Mouse (Mus musculus) forebrain, embryonic 16.5 days (tissue): ENCODE measurements around the gene C3ar1. TPM values are rescaled to one million over a fixed set of nuclear protein-coding genes. Genes with fewer than 3 reads are reported as not detected.

Experiments
- ATAC-seq: fragments of 200-750 bp; cut with Nextera tagmentation; 2 replicates; pipeline ENCODE4 v1.8.0; 2017; ENCODE audit warnings: mild to moderate bottlenecking, moderate library complexity
- H3K27ac ChIP-seq: fragments of 300-500 bp; sonication (generic); 2 replicates; pipeline ENCODE4 v1.5.1; 2014; ENCODE audit warnings: low read length, control low read depth
- H3K27me3 ChIP-seq: fragments of 300-500 bp; sonication (generic); replicated peaks from 2 replicates; pipeline ENCODE4 v1.6.1; 2014; ENCODE audit warnings: low read length; ENCODE audit not compliant: control insufficient read depth, insufficient read depth
- H3K36me3 ChIP-seq: fragments of 300-500 bp; sonication (generic); 2 replicates; pipeline ENCODE4 v1.6.1; 2014; ENCODE audit not compliant: control insufficient read depth, insufficient read depth
- H3K4me1 ChIP-seq: fragments of 300-500 bp; sonication (generic); replicated peaks from 2 replicates; pipeline ENCODE4 v1.6.1; 2014; ENCODE audit warnings: low read length; ENCODE audit not compliant: control insufficient read depth, insufficient read depth
- H3K4me2 ChIP-seq: fragments of 300-500 bp; sonication (generic); 2 replicates; pipeline ENCODE4 v1.6.1; 2014; ENCODE audit warnings: mild to moderate bottlenecking, low read length, control low read depth
- H3K4me3 ChIP-seq: fragments of 300-500 bp; sonication (generic); replicated peaks from 2 replicates; pipeline ENCODE4 v1.5.1; 2014; ENCODE audit warnings: mild to moderate bottlenecking, low read length, control low read depth
- H3K9ac ChIP-seq: fragments of 300-500 bp; sonication (generic); replicated peaks from 2 replicates; pipeline ENCODE4 v1.6.1; 2014; ENCODE audit warnings: low read depth, low read length, control low read depth
- H3K9me3 ChIP-seq: fragments of 300-500 bp; sonication (generic); 2 replicates; pipeline ENCODE4 v1.6.1; 2016; ENCODE audit warnings: low read length; ENCODE audit not compliant: control insufficient read depth
- WGBS: fragments of 180-500 bp; shearing (Covaris S2); extraction: QIAGEN DNeasy Blood & Tissue Kit; methylation state at CpG from one replicate; pipeline ENCODE4 v1.1.7; 2014; 5-methylcytosine and 5-hydroxymethylcytosine counted together
- polyA plus RNA-seq: library from polyadenylated mRNA; unstranded; fragments of >200 nt; fragmentation: Nextera tagmentation; extraction: Ambion mirVana; gene quantifications from 2 replicates; pipeline ENCODE4 v1.2.1, GENCODE M21; 2015

Gene C3ar1
- polyA plus RNA-seq = 1.0 and 1.8 TPM in 2 replicates

DNA sequence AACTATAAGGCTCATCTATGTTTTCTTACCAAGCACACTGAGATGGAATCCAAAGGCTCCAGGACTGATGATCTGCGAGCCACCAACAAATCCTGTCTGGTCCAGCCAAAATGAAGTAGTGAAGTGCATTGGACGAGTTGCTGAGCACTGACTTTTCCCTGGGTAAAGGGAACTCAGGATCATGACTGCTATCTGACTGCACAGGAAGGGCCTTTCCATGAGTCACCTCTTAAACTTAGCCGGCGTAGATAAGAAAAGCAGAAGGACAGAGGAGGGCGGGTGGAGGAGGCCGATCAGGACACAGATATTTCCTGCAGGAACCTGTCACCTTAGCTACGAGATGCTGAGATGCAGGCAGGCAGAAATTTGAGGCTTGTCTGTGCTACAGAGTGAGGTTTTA, at the start of gene C3ar1:
TSS of gene C3ar1 (minus strand) at position 207 of the 400 bp plus-strand sequence.
- no peak for ATAC-seq

DNA sequence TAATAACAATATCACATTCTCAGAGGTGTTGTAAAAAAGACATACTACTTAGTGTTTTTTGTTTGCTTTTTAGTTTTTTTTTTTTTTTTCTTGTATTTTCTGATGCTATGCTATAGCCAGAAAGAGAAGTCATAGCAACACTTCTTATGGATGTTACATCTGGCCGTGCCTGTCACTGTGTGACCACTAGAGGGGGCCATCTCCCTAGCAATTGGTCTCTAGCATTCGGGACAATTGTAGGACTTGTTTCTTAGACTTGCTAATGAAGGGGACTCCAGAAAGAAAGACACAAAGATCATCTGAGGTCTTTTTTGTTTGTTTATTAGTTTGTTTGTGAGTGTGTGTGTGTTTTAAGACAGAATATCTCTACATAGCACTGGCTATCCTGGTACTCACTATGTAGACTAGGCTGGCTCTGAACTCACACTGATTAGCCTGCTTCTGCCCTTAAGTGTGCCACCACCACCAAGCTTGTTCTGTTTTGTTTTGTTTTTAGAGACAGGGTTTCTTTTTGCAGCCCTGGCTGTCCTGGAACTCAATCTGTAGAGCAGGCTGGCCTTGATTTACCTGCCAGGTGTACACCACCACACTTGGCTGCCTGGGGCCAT, 36.6 kb upstream of the C3ar1 start:
- peak; percentile 66; the same call in 1 of the 2 replicates for ATAC-seq
- Histone ChIP-seq H3K4me3 (no peak overlapping the region), H3K27me3 (no peaks in the 10 kb centered on the region), H3K4me2 (no peak overlapping the region), H3K4me1 (no peaks in the 10 kb centered on the region), H3K9me3 (no peaks in the 10 kb centered on the region), H3K9ac (no peak overlapping the region), H3K27ac (no peak overlapping the region), H3K36me3 (peaks cover 16% of the 10 kb centered on the region)
- WGBS = 8% methylated on average over 2 of the region's 2 CpGs

More for the DNA sequence above, at the start of gene C3ar1:
- Histone ChIP-seq H3K27me3 (no peaks in the 10 kb centered on the region), H3K4me1 (no peaks in the 10 kb centered on the region), H3K27ac (no peak within 1 kb of the TSS), H3K9me3 (peaks cover 2% of the 10 kb centered on the region; the same call in 1 of the 2 replicates), H3K4me3 (no peak within 1 kb of the TSS), H3K36me3 (no peaks in the 10 kb centered on the region), H3K4me2 (no peak within 1 kb of the TSS), H3K9ac (no peak within 1 kb of the TSS)
- 87% methylated on average over 7 of the region's 7 CpGs for WGBS

DNA sequence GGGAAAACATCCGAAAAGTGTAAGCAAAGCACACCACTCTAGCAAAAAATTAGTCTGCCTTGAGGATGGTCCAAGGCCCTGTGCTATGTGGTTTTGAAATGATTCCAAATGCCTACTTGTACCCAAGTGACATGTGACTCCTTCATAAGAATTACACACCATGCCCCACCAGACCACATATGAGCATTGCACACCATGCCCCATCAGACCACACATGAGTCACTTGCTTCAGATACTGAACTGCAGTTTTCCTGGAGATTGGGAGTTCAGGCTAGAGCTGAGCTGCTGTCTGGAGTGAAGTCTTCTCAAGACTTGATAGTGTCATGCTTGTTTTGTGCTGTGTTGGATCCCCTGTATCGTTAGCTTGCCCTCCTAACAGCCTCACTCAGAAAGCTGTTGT, 33.6 kb upstream of the C3ar1 start:
- WGBS = 95% methylated on average over 2 of the region's 2 CpGs

DNA sequence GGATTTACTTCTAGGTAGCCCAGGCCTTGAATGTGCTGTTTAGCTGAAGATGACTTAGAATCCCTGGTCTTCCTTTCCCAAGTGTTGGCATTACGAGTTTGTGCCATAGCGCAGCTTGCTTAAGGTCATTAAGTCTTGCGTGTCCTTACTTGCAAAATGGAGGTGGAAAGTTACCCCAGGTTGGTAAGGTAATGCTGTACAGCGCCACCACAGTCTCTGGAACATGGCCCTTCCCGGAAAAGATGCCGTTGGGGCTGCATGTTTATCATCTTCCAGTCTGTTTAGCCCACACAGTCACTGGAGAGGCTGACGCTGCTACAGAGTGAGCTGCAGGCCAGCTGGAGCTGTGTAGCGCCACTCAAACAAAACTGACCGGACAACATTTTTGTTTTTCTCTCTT, 27.6 kb upstream of the C3ar1 start:
- no peaks in the 10 kb centered on the region for H3K4me1 ChIP-seq
- H3K9ac ChIP-seq = no peak overlapping the region
- no peaks in the 10 kb centered on the region for H3K9me3 ChIP-seq
- H3K36me3 ChIP-seq = peaks cover 54% of the 10 kb centered on the region
- ATAC-seq = no peak
- H3K27ac ChIP-seq = no peak overlapping the region
- no peaks in the 10 kb centered on the region for H3K27me3 ChIP-seq
- WGBS = 93% methylated on average over 9 of the region's 9 CpGs
- H3K4me3 ChIP-seq = no peak overlapping the region
- H3K4me2 ChIP-seq = no peak overlapping the region

More for the DNA sequence above, 33.6 kb upstream of the C3ar1 start:
- Histone ChIP-seq H3K4me1 (no peaks in the 10 kb centered on the region), H3K36me3 (peaks cover 37% of the 10 kb centered on the region), H3K27ac (no peak overlapping the region), H3K27me3 (no peaks in the 10 kb centered on the region), H3K9ac (no peak overlapping the region), H3K4me3 (no peak overlapping the region), H3K9me3 (no peaks in the 10 kb centered on the region), H3K4me2 (no peak overlapping the region)
- no peak for ATAC-seq

DNA sequence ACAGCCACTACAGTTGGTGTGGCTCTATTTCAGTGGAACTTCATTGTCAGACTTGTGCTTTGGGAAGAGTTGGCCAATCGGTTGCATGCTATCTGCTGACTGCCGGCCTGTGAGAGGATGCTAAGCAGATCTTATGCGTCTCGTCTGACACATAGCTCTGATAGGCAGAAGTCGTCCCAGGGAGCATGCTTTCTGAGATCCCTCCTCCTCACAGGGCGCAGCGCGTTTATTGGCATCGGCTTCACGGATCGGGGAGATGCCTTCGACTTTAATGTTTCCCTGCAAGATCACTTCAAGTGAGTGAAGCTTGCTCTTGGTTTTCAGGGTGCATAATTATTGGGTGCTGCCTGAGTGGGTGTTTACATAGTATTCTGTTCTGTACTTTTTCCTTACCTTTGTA, 25.3 kb upstream of the C3ar1 start:
- no peaks in the 10 kb centered on the region for H3K27me3 ChIP-seq
- H3K4me2 ChIP-seq = no peak overlapping the region
- no peak for ATAC-seq
- WGBS = 95% methylated on average over 12 of the region's 12 CpGs
- H3K4me3 ChIP-seq = no peak overlapping the region
- H3K9me3 ChIP-seq = no peaks in the 10 kb centered on the region
- no peak overlapping the region for H3K9ac ChIP-seq
- H3K27ac ChIP-seq = no peak overlapping the region
- H3K36me3 ChIP-seq = peaks cover 32% of the 10 kb centered on the region
- H3K4me1 ChIP-seq = peaks cover under 1% of the 10 kb centered on the region

DNA sequence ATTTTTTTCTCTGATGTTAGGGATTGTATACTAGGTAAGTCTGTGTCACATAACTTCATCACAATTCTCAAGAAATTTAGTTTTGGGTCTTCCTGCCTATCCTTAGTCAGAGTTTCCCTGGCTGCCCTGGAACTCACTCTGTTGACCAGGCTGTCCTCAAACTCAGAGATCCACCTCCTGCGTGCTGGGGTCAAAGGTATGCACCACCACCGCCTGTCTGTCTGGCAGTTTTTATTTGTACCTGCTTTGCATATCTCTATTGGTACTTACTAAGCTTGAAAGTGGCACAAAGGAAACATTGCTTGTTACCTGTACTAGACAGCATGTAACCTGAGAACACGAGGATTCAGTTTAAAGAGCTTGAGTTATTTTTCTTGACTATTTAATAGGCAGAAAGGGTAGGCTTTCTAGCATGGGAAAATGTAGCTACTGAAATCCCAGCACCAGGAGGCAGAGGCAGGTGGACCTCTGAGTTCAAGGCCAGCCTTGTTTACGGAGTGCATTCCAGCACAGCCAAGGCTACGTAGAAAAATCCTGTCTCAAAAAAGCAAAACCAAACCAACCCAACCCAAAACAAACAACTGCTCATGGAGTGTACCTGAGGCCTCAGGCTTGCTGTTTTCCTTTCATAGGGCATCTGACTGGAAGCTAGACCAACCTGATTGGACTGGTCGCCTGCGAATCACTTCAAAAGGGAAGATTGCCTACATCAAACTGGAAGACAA, 24.0 kb upstream of the C3ar1 start:
- no peak for ATAC-seq
- peaks cover 23% of the 10 kb centered on the region for H3K36me3 ChIP-seq
- no peaks in the 10 kb centered on the region for H3K9me3 ChIP-seq
- no peaks in the 10 kb centered on the region for H3K27me3 ChIP-seq
- 91% methylated on average over 7 of the region's 7 CpGs for WGBS
- peaks cover 13% of the 10 kb centered on the region for H3K4me1 ChIP-seq
- no peak overlapping the region for H3K27ac ChIP-seq
- no peak overlapping the region for H3K4me3 ChIP-seq
- no peak overlapping the region for H3K4me2 ChIP-seq
- no peak overlapping the region for H3K9ac ChIP-seq

DNA sequence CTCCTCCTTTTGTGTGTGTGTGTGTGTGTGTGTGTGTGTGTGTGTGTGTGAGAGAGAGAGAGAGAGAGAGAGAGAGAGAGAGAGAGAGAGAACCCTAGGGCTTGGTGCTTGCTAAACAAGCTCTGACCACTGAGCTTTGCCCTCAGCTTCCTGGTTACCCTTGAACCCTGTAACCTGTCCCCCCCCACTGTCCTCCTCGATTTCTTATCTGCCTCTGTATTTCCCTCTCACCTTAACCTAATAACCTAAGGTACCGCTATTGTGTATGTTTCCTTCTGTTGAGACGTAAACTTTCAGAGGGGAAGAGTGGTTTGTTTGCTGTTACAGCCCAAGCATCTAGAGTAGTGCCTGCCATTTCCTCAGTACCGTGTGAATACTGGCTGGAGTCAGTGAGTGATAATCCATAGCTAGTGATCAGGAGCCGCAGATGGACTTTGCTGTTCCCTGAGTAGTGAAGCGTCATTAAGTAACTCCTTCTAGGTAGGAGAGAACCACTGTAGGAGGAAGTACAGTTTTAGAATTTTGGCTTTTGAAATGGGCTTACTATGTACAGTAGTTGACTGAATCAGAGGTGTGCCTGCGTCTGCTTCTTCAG, 23.3 kb upstream of the C3ar1 start:
- H3K9ac ChIP-seq = no peak overlapping the region
- no peak overlapping the region for H3K4me3 ChIP-seq
- peaks cover 13% of the 10 kb centered on the region for H3K4me1 ChIP-seq
- H3K9me3 ChIP-seq = no peaks in the 10 kb centered on the region
- no peaks in the 10 kb centered on the region for H3K27me3 ChIP-seq
- no peak overlapping the region for H3K4me2 ChIP-seq
- ATAC-seq = no peak
- WGBS = 93% methylated on average over 7 of the region's 7 CpGs
- H3K27ac ChIP-seq = no peak overlapping the region
- peaks cover 20% of the 10 kb centered on the region for H3K36me3 ChIP-seq

DNA sequence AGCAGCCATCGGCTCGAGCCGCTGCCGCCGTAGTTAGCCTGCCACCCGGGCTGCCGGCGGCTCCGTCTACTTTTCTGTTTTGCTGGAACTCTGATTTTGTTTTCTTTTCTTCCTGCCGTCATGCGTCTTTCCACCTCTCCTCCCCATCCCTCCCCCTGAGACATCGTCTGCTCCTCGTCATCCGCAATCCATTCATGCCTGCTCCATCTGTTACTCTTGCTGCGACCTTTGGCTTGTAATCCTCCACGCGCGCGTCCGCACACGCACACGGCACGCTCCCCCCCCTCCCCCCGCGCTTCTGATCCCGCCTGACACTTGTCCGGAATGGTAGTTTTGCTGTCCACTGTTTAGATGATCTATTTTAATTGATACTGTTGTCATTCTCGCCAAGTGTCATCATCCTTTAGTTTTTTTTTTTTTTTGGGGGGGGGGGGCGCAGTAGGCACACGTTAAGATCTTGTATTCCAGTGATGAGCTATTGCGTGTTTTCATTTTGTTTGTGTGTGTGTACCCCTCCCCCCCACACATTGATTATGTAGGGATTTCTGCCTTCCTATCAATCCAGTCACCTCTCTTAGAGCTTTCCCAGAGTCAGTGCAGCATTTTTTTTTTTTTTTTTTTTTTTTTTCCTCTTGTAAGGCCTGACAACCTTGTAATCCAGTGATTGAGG, 18.9 kb upstream of the C3ar1 start:
- Histone ChIP-seq H3K27ac (peak overlapping the region; percentile 93), H3K9ac (peak overlapping the region; percentile 83), H3K36me3 (no peaks in the 10 kb centered on the region; the same call in 1 of the 2 replicates), H3K27me3 (no peaks in the 10 kb centered on the region), H3K4me3 (peak overlapping the region; percentile 85), H3K4me2 (peak overlapping the region; percentile 61), H3K9me3 (no peaks in the 10 kb centered on the region), H3K4me1 (peaks cover 15% of the 10 kb centered on the region)
- WGBS = 0% methylated on average over 31 of the region's 31 CpGs
- ATAC-seq = peak; percentile 75
